Mouse (Mus musculus) CH12.LX (cell line): ENCODE data around the gene Csf1.

Source experiments
- BHLHE40 ChIP-seq: IDR thresholded peaks from 2 replicates; pipeline ENCODE4 v1.6.1; 2011; ENCODE audit warnings: mild to moderate bottlenecking, low read depth, low read length, improper control_type of control experiment
- CTCF ChIP-seq, 2 experiments: IDR thresholded peaks in 1 of 2; conservative IDR thresholded peaks in 1 of 2; 2 replicates each; pipeline ENCODE4 v1.5.1; 2011 to 2012; ENCODE audit warnings: low read depth in 2 of 2, low read length in 2 of 2, improper control_type of control experiment in 1 of 2, inconsistent platforms in 1 of 2, mild to moderate bottlenecking in 1 of 2, moderate library complexity in 1 of 2
- EP300 ChIP-seq: IDR thresholded peaks from 2 replicates; pipeline ENCODE4 v1.6.1; 2011; ENCODE audit warnings: low read length, improper control_type of control experiment
- ETS1 ChIP-seq: conservative IDR thresholded peaks from 2 replicates; pipeline ENCODE4 v1.6.1; 2012; ENCODE audit warnings: low read depth, mild to moderate bottlenecking, inconsistent platforms, low read length, improper control_type of control experiment, moderate library complexity
- JUN ChIP-seq: IDR thresholded peaks from 2 replicates; pipeline ENCODE4 v1.6.1; 2011; ENCODE audit warnings: low read depth, mild to moderate bottlenecking, low read length, improper control_type of control experiment, moderate library complexity; ENCODE audit not compliant: insufficient read depth
- JUND ChIP-seq: conservative IDR thresholded peaks from 2 replicates; pipeline ENCODE4 v1.6.1; 2011; ENCODE audit warnings: low read depth, low read length, improper control_type of control experiment
- KAT2A ChIP-seq: IDR thresholded peaks from 2 replicates; pipeline ENCODE4 v1.6.1; 2012; ENCODE audit warnings: low read length, improper control_type of control experiment, inconsistent platforms; ENCODE audit not compliant: insufficient replicate concordance
- MAX ChIP-seq: IDR thresholded peaks from 2 replicates; pipeline ENCODE4 v1.6.1; 2011; ENCODE audit warnings: low read length, improper control_type of control experiment
- MXI1 ChIP-seq: IDR thresholded peaks from 2 replicates; pipeline ENCODE4 v1.6.1; 2011; ENCODE audit warnings: mild to moderate bottlenecking, low read depth, low read length, improper control_type of control experiment
- MYC ChIP-seq: IDR thresholded peaks from 2 replicates; pipeline ENCODE4 v1.6.1; 2011; ENCODE audit warnings: low read depth, mild to moderate bottlenecking, improper control_type of control experiment, low read length
- POLR2A ChIP-seq: IDR thresholded peaks from 2 replicates; pipeline ENCODE4 v1.6.1; 2011; ENCODE audit warnings: low read depth, mild to moderate bottlenecking, improper control_type of control experiment, low read length
- TCF12 ChIP-seq: IDR thresholded peaks from 2 replicates; pipeline ENCODE4 v1.6.1; 2014; ENCODE audit warnings: low read depth, mild to moderate bottlenecking, inconsistent platforms, low read length, improper control_type of control experiment
- USF1 ChIP-seq: IDR thresholded peaks from 2 replicates; pipeline ENCODE4 v1.6.1; 2014; ENCODE audit warnings: low read depth, mild to moderate bottlenecking, inconsistent platforms, low read length, improper control_type of control experiment
- ZNF384 ChIP-seq: IDR thresholded peaks from 2 replicates; pipeline ENCODE4 v1.6.1; 2012; ENCODE audit warnings: low read depth, low read length, improper control_type of control experiment, inconsistent platforms

- TF ChIP-seq POLR2A (no peak), ZNF384 (no peak), BHLHE40 (no peak), MAX (no peak), CTCF (conservative IDR thresholded peaks at IDR 0.05 in 1 of 2, IDR thresholded peaks at IDR 0.05 in 1 of 2; ENCODE audit: low read depth in 2 of 2, low read length in 2 of 2) (no peak), EP300 (peak; percentile 77), MXI1 (no peak), TCF12 (no peak), MYC (no peak), JUN (no peak), KAT2A (no peak), USF1 (no peak), JUND (no peak), ETS1 (peak; percentile 38)
These were observed 54.1 kb downstream of the Csf1 start for GRCm38 (mm10) chr3:107706164-107706563.
